Mouse (Mus musculus) cortical plate, adult 2 months (tissue): ENCODE measurements around the gene Ddx41.

Experiments used
- CTCF ChIP-seq: fragments of 200-500 bp; IDR thresholded peaks from 2 replicates; pipeline ENCODE4 v1.5.1; 2011; ENCODE audit warnings: mild to moderate bottlenecking, control low read depth, low read length; ENCODE audit not compliant: insufficient read depth; ENCODE audit errors: extremely low read depth
- POLR2A ChIP-seq: fragments of 200-500 bp; IDR thresholded peaks from 2 replicates; pipeline ENCODE4 v1.6.1; 2011; ENCODE audit warnings: mild to moderate bottlenecking, low read length, control low read depth; ENCODE audit not compliant: insufficient read depth; ENCODE audit errors: extremely low read depth

GRCm38 (mm10) chr13:55569726-55570285 is 33.3 kb upstream of the Ddx41 start:
- TF ChIP-seq POLR2A = no peak
- TF ChIP-seq CTCF = no peak
